Mouse (Mus musculus) neural tube, postnatal 0 days (tissue): Measurements from ENCODE around the gene Csf3r. TPM values are rescaled to one million over a fixed set of nuclear protein-coding genes. Genes with fewer than 3 reads are reported as not detected.

Source experiments
- polyA plus RNA-seq: library from polyadenylated mRNA; unstranded; fragments of >200 nt; fragmentation: Nextera tagmentation; extraction: Ambion mirVana; gene quantifications from 2 replicates; pipeline ENCODE4 v1.2.1, GENCODE M21; 2015

Csf3r gene
- 0.66 and 0.68 TPM in 2 replicates for polyA plus RNA-seq

GRCm38 (mm10) chr4:126024303-126024900, at the start of gene Csf3r:
Gene Csf3r, plus strand, starts transcription at chr4:126024550.

GRCm38 (mm10) chr4:126046851-126047585, 22.7 kb downstream of the Csf3r start, which contains the start of gene Mrps15:
Gene Mrps15, plus strand, starts transcription at chr4:126046925.

DNA sequence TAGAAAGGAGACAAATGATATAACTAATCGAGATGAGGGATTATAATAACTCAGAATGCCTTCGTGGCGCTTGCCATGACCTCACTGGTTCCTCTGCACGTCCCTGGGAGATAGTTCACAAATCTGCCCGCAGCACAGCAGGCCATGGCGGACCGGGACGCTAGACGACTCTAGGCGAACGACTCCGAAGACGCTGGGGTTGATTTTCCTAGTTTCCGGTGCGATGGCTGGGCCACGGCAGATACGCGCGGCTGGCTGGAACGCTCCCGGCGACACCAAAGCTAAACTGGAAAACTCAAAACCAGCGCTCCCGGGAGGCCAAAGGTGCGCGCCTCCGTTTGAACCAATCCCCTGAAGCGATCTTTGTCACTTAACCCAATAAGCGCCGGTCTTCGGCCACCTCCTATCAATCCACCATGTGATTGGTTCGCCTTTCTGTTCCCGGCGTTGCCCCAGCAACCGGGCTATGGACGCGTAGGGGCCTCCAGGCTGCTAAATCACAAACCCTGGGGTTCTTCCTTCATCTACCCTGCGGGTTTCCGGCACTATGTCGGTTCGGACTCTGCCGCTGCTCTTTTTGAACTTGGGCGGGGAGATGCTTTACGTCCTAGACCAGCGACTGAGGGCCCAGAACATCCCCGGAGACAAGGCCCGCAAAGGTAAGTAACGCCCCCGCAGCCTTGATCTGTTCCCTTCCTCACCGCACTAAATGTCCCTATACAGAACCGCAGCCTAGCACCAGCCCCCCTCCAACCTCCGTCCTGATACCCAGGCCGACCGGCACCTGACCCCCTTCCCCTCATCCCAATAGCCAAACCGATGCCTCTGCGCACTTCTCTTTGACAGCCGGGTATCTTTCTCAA, 34.0 kb downstream of the Csf3r start, which contains the start of gene Oscp1:
Gene Oscp1, plus strand, starts transcription at position 432 of the 863 bp plus-strand sequence.

Other genes with a start within 250 kb of the Csf3r start
- 144 and 148 TPM in 2 replicates for gene Mrps15, start 22.4 kb downstream of the Csf3r start, polyA plus RNA-seq
- 46.9 and 47.6 TPM in 2 replicates for gene Oscp1, start 34.0 kb downstream of the Csf3r start, polyA plus RNA-seq
- gene Lsm10, start 72.1 kb downstream of the Csf3r start, polyA plus RNA-seq: 43.2 and 47.8 TPM in 2 replicates
- 19.1 and 20.2 TPM in 2 replicates for gene Stk40, start 79.4 kb downstream of the Csf3r start, polyA plus RNA-seq
- gene Eva1b, start 123.2 kb downstream of the Csf3r start, polyA plus RNA-seq: 16.1 and 18.8 TPM in 2 replicates
- 2.2 and 2.5 TPM in 2 replicates for gene Sh3d21, start 138.9 kb downstream of the Csf3r start, polyA plus RNA-seq
- 92.2 and 93.3 TPM in 2 replicates for gene Thrap3, start 178.2 kb downstream of the Csf3r start, polyA plus RNA-seq
- 66.0 and 69.6 TPM in 2 replicates for gene Map7d1, start 231.8 kb downstream of the Csf3r start, polyA plus RNA-seq
- 184 and 191 TPM in 2 replicates for gene Trappc3, start 237.8 kb downstream of the Csf3r start, polyA plus RNA-seq